Mouse (Mus musculus) hematopoietic stem cell, adult 5-6 weeks (primary cell): ENCODE data around the gene Lyrm4. TPM values are rescaled to one million over a fixed set of nuclear protein-coding genes. Genes with fewer than 3 reads are reported as not detected.

Experiments
- ATAC-seq, 2 experiments: fragments of 125-278 bp in 1 of 2; replicated peaks in 1 of 2; 2 replicates each; pipeline ENCODE4 v1.8.0; 2016 to 2017; ENCODE audit warnings: inconsistent platforms in 2 of 2, mild to moderate bottlenecking in 2 of 2, moderate number of reproducible peaks in 2 of 2, low read depth in 1 of 2, moderate TSS enrichment in 1 of 2; ENCODE audit not compliant: low FRiP score in 2 of 2, poor library complexity in 2 of 2, severe bottlenecking in 2 of 2, insufficient read depth in 1 of 2, low TSS enrichment in 1 of 2
- total RNA-seq: library from RNA; stranded (forward); fragments of 172-1452, 232-1000 nt; gene quantifications from 2 replicates; pipeline ENCODE4 v1.2.3, GENCODE M21; 2017

Gene Lyrm4
- total RNA-seq, 1 experiment from 2014 or later, result 18.3 TPM

DNA sequence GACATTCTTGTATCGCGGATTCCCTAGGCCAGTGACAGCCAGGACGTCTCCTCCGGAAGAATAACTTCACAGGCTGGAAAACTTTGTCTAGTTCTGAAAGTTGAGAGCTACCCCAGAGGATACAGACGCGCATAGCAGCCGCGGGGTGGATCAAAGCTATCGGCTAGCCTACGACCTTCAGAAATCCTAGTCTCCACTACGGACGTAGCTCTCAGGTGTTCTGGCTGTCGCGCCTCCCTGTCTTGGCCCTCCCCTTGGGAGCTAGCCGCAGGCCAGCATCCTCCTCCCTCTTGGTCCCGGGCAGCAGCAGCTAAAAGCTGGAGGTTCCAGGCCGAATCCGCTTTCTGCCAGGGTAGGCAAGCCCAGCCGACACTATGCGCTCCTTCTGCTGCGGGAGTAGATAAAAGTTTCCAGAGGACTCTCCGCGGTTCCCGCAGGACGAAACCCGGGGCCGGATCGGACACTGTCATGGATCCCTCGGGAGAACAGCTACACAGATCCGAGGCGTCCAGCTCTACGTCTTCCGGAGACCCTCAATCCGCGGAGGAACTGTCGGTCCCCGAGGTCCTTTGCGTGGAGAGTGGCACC lies 149.1 kb downstream of the Lyrm4 start:
- peak in 1 of 2 experiments; percentile 44; a peak in 2 of 4 replicates for ATAC-seq

- no peak for ATAC-seq
These were observed 149.6 kb downstream of the Lyrm4 start for GRCm38 (mm10) chr13:35967690-35968089.

- ATAC-seq, result no peak
These were observed 153.7 kb downstream of the Lyrm4 start for GRCm38 (mm10) chr13:35963583-35963982.

DNA sequence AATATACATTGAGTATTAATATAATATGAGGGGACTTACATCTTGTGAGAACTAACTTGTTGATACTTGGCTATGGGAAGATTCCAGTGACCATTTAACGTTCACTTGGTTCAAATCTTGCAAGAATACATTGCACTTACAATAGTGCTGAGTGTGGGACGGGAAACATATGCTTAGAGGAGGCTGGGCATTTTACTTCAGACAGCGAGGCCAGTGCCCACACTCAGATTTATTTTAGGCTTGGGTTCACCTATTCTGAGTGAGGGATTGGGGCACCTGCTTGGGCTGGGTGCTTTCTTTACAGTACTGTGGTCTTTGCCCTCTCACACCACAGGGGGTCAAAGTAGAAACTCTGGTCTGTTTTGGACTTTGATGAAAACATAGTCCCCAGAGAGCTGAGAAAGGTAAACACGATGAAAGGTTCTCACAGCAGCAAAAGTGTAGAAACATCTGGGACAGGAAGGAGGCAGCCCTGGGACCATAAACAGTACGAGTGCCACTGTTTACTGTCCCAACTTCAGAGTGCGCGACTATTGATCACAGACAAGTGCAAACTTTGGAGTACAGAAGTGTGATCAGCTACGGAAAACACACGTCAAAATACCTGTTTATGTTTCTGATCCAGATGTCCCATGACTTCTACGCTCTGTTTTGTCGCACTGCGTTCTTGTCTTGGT lies 157.8 kb downstream of the Lyrm4 start:
- ATAC-seq, result no peak

- ATAC-seq, result no peak
These were observed 158.8 kb downstream of the Lyrm4 start, which contains the start of gene Ppp1r3g for GRCm38 (mm10) chr13:35958539-35958938. TSS of gene Ppp1r3g (plus strand) at chr13:35958839.

- ATAC-seq, result peak; percentile 54 to 78
These were observed 167.4 kb downstream of the Lyrm4 start for GRCm38 (mm10) chr13:35949814-35950455.

- peak; percentile 46 to 61; a peak in 2 of 4 replicates for ATAC-seq
These were observed 169.8 kb downstream of the Lyrm4 start for GRCm38 (mm10) chr13:35947354-35948000.

- ATAC-seq, result no peak
These were observed 170.5 kb downstream of the Lyrm4 start for GRCm38 (mm10) chr13:35946659-35947353.

DNA sequence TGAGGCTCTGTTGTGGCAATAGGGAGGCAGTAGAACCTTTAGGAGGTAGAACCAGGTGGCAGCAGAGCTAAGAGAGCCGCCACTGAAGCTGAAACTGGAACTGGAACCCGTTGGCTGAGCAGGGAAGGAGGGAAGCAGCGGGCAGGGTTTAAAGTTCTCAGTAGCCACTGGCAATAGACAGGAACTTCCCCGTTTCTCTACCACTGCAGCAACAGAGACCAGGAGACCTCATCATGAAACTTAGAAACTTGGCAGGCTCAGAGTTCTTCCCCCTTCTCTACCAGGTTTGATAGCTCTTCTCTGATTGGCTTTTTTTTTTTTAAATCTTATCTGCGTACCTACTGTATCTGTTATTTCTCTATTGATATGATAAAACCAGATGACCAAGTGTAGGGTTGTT lies 176.4 kb downstream of the Lyrm4 start:
- ATAC-seq, result peak; percentile 17 to 53; a peak in 1 of 4 replicates

GRCm38 (mm10) chr13:35939871-35940665 lies 177.3 kb downstream of the Lyrm4 start:
- ATAC-seq, result no peak

- ATAC-seq, result no peak
These were observed 179.3 kb downstream of the Lyrm4 start for GRCm38 (mm10) chr13:35937991-35938390.

Other genes starting within 250 kb of the Lyrm4 start
- 13.0 and 19.3 TPM in 2 replicates for gene Rpp40, start 211.2 kb downstream of the Lyrm4 start, total RNA-seq
- not detected in 2 replicates for gene Ppp1r3g, start 158.7 kb downstream of the Lyrm4 start, total RNA-seq
- gene Fars2, start 114 bp downstream of the Lyrm4 start, total RNA-seq, result 62.8 and 80.1 TPM in 2 replicates